In genomic region chr17:45821356-45821755, GRCm38 (mm10) we compare ENCODE assay signal across 16 mouse cellular contexts.
"Had no signal": no experiment of that assay in that cellular context is flagged by ENCODE, and none has a peak within 500 bp of the region (broad histone marks: within the 10 kb centered on the region; RNA-seq: fewer than 3 reads in every experiment).

No protein-coding gene starts in this region.

- H3K9ac ChIP-seq: kidney, embryonic 15.5 days; liver, embryonic 12.5 days; liver, postnatal 0 days; midbrain, embryonic 12.5 days; neural tube, embryonic 15.5 days; stomach, embryonic 15.5 days had no signal

- ATAC-seq: intestine, embryonic 16.5 days; liver, embryonic 12.5 days; liver, postnatal 0 days had no signal

- H3K36me3 ChIP-seq: kidney, embryonic 15.5 days; limb, embryonic 10.5 days; liver, embryonic 12.5 days; midbrain, embryonic 12.5 days; neural tube, embryonic 15.5 days; stomach, embryonic 15.5 days had no signal

- H3K4me1 ChIP-seq: liver, embryonic 12.5 days had no signal

- H3K27ac ChIP-seq: kidney, embryonic 15.5 days; liver, embryonic 12.5 days; macrophage; midbrain, embryonic 12.5 days; neural tube, embryonic 15.5 days; stomach, embryonic 15.5 days had no signal

- H3K9me3 ChIP-seq: kidney, embryonic 15.5 days; limb, embryonic 10.5 days; liver, embryonic 12.5 days; neural tube, embryonic 15.5 days; stomach, embryonic 15.5 days had no signal

- H3K4me2 ChIP-seq: kidney, embryonic 15.5 days; liver, embryonic 12.5 days; midbrain, embryonic 12.5 days; neural tube, embryonic 15.5 days; stomach, embryonic 15.5 days had no signal

- H3K27me3 ChIP-seq: kidney, embryonic 15.5 days; neural tube, embryonic 15.5 days; stomach, embryonic 15.5 days had no signal

- H3K4me3 ChIP-seq: kidney, embryonic 15.5 days; limb, embryonic 10.5 days; liver, embryonic 12.5 days; midbrain, embryonic 12.5 days; myocyte; neural tube, embryonic 15.5 days; stomach, embryonic 15.5 days had no signal

- DNase-seq: kidney, adult 2 months; kidney, postnatal 14 days; liver, postnatal 0 days; right cerebral cortex, adult 18-20 months; right cerebral cortex, postnatal 25 days; thymus, adult 2 months; thymus, postnatal 25 days had no signal
